Mouse (Mus musculus): ENCODE measurements around the gene Gm3099. TPM values are rescaled to one million over a fixed set of nuclear protein-coding genes. Genes with fewer than 3 reads are reported as not detected.
"Not testable (repeated sequence)": the region's sequence is repeated elsewhere in the genome, so short reads cannot be mapped to it uniquely, and the experiment has no call there.

Gene Gm3099
- polyA plus RNA-seq (2015; fragmentation: Nextera tagmentation; extraction: Ambion mirVana): not detected in 2 replicates

DNA sequence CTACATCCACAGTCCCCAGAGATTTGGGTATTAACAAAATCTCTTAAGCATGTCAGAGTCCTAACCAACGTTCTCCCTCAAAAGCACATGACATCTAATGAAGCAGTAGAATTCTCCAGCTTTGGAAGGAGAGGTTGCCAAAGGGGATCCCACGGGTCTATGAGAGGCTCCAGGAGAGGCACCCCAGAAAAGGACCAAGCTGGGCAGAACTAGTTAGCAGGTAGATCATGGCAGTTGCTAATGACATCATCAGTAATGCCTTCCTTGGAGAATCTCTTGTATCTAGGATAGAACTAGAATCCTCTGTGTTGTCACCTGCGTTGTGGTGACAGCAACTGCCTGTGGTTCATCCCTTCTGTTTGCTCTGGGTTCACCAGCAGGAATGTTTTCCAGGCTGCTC lies at the start of gene Gm3099:
Gene Gm3099 (plus strand): TSS at position 301 of the 400 bp plus-strand sequence.
- not testable (repeated sequence) for H3K4me3 ChIP-seq (ENCODE audit: low read depth, low read length); ATAC-seq; H3K27me3 ChIP-seq (replicated peaks; ENCODE audit: insufficient read depth, low read length); H3K4me1 ChIP-seq (ENCODE audit: insufficient read depth, low read depth, low read length); H3K36me3 ChIP-seq (ENCODE audit: insufficient read depth, low read length); H3K9me3 ChIP-seq (ENCODE audit: low read length); H3K27ac ChIP-seq (ENCODE audit: low read length); H3K9ac ChIP-seq (replicated peaks; ENCODE audit: low read depth); DNase-seq (ENCODE audit: low spot score); H3K4me2 ChIP-seq (replicated peaks; ENCODE audit: low read depth, low read length)
- no CpG with 5 or more reads among the region's 3 CpGs for WGBS

- H3K36me3 ChIP-seq (ENCODE audit: insufficient read depth, low read length); H3K4me1 ChIP-seq (ENCODE audit: insufficient read depth, low read depth, low read length); H3K9me3 ChIP-seq (ENCODE audit: low read length); H3K4me2 ChIP-seq (replicated peaks; ENCODE audit: low read depth, low read length); DNase-seq (ENCODE audit: low spot score); ATAC-seq; H3K27ac ChIP-seq (ENCODE audit: low read length); H3K27me3 ChIP-seq (replicated peaks; ENCODE audit: insufficient read depth, low read length); H3K4me3 ChIP-seq (ENCODE audit: low read depth, low read length); H3K9ac ChIP-seq (replicated peaks; ENCODE audit: low read depth): not testable (repeated sequence)
- WGBS: no CpG with 5 or more reads among the region's 2 CpGs
These were observed 34.9 kb upstream of the Gm3099 start, which contains the start of gene Gm3095 for GRCm38 (mm10) chr14:3963247-3963646. Gene Gm3095 (plus strand): TSS chr14:3963547.

- not testable (repeated sequence) for ATAC-seq; DNase-seq (ENCODE audit: low spot score); H3K36me3 ChIP-seq (ENCODE audit: insufficient read depth, low read length); H3K9ac ChIP-seq (replicated peaks; ENCODE audit: low read depth); H3K4me1 ChIP-seq (ENCODE audit: insufficient read depth, low read depth, low read length); H3K27me3 ChIP-seq (replicated peaks; ENCODE audit: insufficient read depth, low read length); H3K9me3 ChIP-seq (ENCODE audit: low read length); H3K4me2 ChIP-seq (replicated peaks; ENCODE audit: low read depth, low read length); H3K4me3 ChIP-seq (ENCODE audit: low read depth, low read length); H3K27ac ChIP-seq (ENCODE audit: low read length)
- WGBS: 80% methylated on average over 1 of the region's 3 CpGs
These were observed 25.4 kb downstream of the Gm3099 start, which contains the start of gene Gm5796 for GRCm38 (mm10) chr14:4023641-4024040. Gene Gm5796 (plus strand): TSS chr14:4023941.

Other genes with a start within 250 kb of the Gm3099 start
- not detected in 2 replicates for gene Gm3002, start 188.3 kb upstream of the Gm3099 start, polyA plus RNA-seq (2015; fragmentation: Nextera tagmentation; extraction: Ambion mirVana)
- not detected in 2 replicates for gene Gm3033, start 152.1 kb upstream of the Gm3099 start, polyA plus RNA-seq (2015; fragmentation: Nextera tagmentation; extraction: Ambion mirVana)
- not detected in 2 replicates for gene Gm2916, start 114.2 kb upstream of the Gm3099 start, polyA plus RNA-seq (2015; fragmentation: Nextera tagmentation; extraction: Ambion mirVana)
- gene Gm3029, start 66.6 kb upstream of the Gm3099 start, polyA plus RNA-seq (2015; fragmentation: Nextera tagmentation; extraction: Ambion mirVana): not detected in 2 replicates
- 0.27 TPM in 1 of 2 replicates, not detected in the other for gene Gm3095, start 34.8 kb upstream of the Gm3099 start, polyA plus RNA-seq (2015; fragmentation: Nextera tagmentation; extraction: Ambion mirVana)
- gene Gm5796, start 25.5 kb downstream of the Gm3099 start, polyA plus RNA-seq (2015; fragmentation: Nextera tagmentation; extraction: Ambion mirVana): not detected in 2 replicates
- gene Gm3115, start 85.7 kb downstream of the Gm3099 start, polyA plus RNA-seq (2015; fragmentation: Nextera tagmentation; extraction: Ambion mirVana): not detected in 2 replicates
- 0.07 and 0.38 TPM in 2 replicates for gene Gm8108, start 112.1 kb downstream of the Gm3099 start, polyA plus RNA-seq (2015; fragmentation: Nextera tagmentation; extraction: Ambion mirVana)
- not detected in 2 replicates for gene Gm3127, start 166.6 kb downstream of the Gm3099 start, polyA plus RNA-seq (2015; fragmentation: Nextera tagmentation; extraction: Ambion mirVana)
- gene Gm2974, start 184.2 kb downstream of the Gm3099 start, polyA plus RNA-seq (2015; fragmentation: Nextera tagmentation; extraction: Ambion mirVana): 0.07 TPM in 1 of 2 replicates, not detected in the other